Mouse (Mus musculus): ENCODE results near the gene E030030I06Rik. TPM values are rescaled to one million over a fixed set of nuclear protein-coding genes. Genes with fewer than 3 reads are reported as not detected.
"Not testable (repeated sequence)": the region's sequence is repeated elsewhere in the genome, so short reads cannot be mapped to it uniquely, and the experiment has no call there.

E030030I06Rik gene
- polyA plus RNA-seq, 1 experiment: 10.3 TPM

GRCm38 (mm10) chr10:22151863-22152640 lies 3.0 kb upstream of the E030030I06Rik start:
- not testable (repeated sequence) for DNase-seq (ENCODE audit: low spot score)

DNA sequence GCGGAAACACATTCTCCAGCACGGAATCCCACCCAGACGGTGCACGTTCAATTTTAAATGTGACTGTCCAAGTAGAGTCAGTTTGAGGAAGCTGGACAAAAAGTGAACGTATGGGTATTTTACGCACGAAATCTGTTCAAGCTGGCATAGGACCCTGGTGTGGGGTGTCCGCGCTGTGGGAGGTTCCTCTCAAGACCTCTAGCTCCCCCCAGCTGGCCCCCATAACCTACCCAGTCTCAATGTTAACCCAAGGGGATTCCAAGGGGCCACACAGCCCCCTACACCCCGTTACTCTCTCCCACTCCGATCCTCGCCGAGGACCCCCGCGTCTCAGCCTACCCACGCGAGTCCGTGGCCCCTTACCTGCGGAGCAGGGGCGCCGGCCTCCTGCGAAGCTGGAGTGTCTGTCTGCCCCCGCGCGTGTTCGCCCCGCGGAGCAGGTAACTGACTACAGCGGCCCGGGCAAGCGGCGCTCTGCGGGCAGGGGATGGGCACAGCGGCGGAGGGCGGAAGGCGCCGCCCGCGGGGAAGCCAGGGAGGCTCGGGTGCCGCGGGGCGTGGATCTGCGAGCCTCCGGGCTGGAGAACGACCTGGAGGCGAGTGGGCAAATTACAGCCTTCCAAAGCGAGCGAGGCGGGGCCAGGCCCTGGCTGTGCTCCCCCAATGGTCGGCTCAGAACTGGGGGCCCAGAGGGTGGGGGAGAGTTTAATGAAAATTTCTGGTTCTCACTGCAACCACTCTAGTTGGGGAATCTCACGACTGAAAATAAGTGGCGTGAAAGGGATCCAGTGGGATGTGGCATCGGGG lies 2.2 kb upstream of the E030030I06Rik start:
- DNase-seq (ENCODE audit: low spot score): not testable (repeated sequence)

DNA sequence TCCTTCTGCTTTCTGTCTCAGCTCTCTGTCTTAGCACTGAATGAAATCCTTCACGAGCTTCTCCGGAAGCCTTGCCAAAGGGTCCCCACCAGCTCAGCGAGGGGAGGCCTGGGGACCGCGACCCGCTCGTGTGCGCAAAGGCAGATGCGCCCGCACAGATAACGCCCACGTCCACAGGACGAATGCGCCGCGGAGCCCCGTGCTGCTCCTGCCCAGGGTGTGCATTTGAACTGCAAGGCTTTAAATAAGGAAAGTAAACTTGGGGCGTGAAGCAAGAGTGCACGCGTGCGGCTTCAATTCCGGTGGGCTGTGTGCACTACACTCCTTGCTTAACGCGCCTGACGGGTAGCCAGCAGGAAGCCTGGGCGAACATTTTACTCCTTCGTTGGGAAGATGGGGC lies 1.5 kb upstream of the E030030I06Rik start:
- DNase-seq (ENCODE audit: low spot score): no peak

DNA sequence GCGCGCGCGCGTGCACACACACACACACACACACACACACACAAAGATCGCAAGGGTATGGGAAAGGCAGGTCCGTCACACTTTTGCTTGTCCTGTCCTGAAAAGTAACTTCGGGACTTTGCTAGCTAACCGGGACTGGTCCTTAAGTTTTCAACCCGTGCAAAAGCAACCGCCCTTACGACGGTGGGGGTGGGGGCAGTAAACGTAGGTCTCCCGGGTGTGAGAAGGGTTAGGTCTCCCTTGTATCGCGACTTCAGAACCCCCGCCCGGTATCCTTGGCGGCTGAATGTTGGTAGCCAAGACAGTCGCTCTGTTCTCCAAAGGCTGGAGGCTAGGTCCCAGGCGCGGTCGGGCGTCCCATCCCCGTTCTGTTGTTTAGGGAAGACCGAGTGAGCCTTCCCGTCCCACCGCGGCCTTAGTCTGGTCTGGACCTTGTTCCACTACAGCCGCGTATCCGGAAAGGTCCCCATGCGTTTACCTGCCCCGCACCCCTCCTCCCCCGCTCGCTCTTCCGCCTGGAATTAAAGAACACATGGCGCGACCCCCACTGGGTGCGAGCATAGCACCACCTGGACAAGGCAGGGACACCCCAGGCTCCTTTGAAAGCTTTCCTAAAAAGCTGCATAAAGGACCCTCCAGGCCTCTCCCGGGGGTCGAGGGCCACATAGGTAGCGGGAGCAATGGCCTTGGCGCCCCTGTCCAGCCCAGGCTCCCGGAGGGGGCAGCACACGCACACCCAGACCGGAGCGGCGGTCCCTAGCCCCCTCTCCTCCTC lies 808 bp upstream of the E030030I06Rik start:
- peak; percentile 27 for DNase-seq (ENCODE audit: low spot score)

GRCm38 (mm10) chr10:22148441-22149072 lies 513 bp downstream of the E030030I06Rik start:
- peak; percentile 78 for DNase-seq (ENCODE audit: low spot score)

GRCm38 (mm10) chr10:22142926-22143325 lies 6.1 kb downstream of the E030030I06Rik start:
- no peak for DNase-seq (ENCODE audit: low spot score)

DNA sequence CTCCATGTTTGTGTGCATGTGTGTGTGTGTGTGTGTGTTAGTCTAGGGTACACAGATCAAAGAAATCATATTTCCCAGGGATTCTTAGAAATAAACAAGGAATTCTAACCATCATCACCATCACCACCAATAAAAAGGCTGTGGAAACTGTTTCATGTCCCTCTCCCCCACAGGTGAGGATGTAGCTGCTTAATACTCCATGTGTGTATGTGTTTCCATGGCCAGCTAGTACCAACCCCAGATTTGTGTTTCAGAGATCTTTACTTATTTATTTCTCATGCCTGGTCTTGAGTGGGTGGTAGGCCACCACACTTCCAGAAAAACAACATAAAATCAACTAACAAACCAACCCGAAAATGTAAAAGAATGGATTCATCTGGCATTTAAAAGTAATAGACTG lies 6.9 kb downstream of the E030030I06Rik start:
- not testable (repeated sequence) for DNase-seq (ENCODE audit: low spot score)

GRCm38 (mm10) chr10:22140665-22141280 lies 8.3 kb downstream of the E030030I06Rik start:
- DNase-seq (ENCODE audit: low spot score): peak; percentile 64

- no peak for DNase-seq (ENCODE audit: low spot score)
These were observed 74.5 kb downstream of the E030030I06Rik start for GRCm38 (mm10) chr10:22074531-22074930.

- DNase-seq (ENCODE audit: low spot score): no peak
These were observed 76.3 kb downstream of the E030030I06Rik start for GRCm38 (mm10) chr10:22072739-22073138.

GRCm38 (mm10) chr10:22070576-22070975 lies 78.5 kb downstream of the E030030I06Rik start:
- DNase-seq (ENCODE audit: low spot score): no peak

- no peak for DNase-seq (ENCODE audit: low spot score)
These were observed 78.9 kb downstream of the E030030I06Rik start for GRCm38 (mm10) chr10:22070168-22070567.

- DNase-seq (ENCODE audit: low spot score): not testable (repeated sequence)
These were observed 81.1 kb downstream of the E030030I06Rik start, which contains the start of gene 4930444G20Rik for GRCm38 (mm10) chr10:22067979-22068378. 4930444G20Rik (minus strand) TSS chr10:22068079.

Other genes with a start within 250 kb of the E030030I06Rik start
- not detected in 2 replicates for gene 4930444G20Rik, start 81.2 kb downstream of the E030030I06Rik start, polyA plus RNA-seq (2012; rRNA removed)
- gene Raet1e, start 9.3 kb upstream of the E030030I06Rik start, polyA plus RNA-seq (2012; rRNA removed): 6.3 and 6.7 TPM in 2 replicates
- 0.87 and 1.4 TPM in 2 replicates for gene H60b, start 9.3 kb upstream of the E030030I06Rik start, polyA plus RNA-seq (2012; rRNA removed)
- 1.3 and 1.6 TPM in 2 replicates for gene Raet1d, start 211.3 kb upstream of the E030030I06Rik start, polyA plus RNA-seq (2012; rRNA removed)